Mouse (Mus musculus) kidney, postnatal 4 days (tissue): Measurements from ENCODE around the gene Srd5a1.
A peak's percentile ranks its signal among the peaks of the same experiment; 100 is the strongest.

Experiments used
- DNase-seq, 2 experiments: peaks; one replicate each; pipeline ENCODE4 v3.0.0; 2021; ENCODE audit warnings: mixed read lengths in 2 of 2

Gene Srd5a1

GRCm38 (mm10) chr13:69537366-69537765 lies 73.9 kb downstream of the Srd5a1 start:
- no peak for DNase-seq

- DNase-seq = no peak
These were observed 75.2 kb downstream of the Srd5a1 start for GRCm38 (mm10) chr13:69536021-69536420.

GRCm38 (mm10) chr13:69534654-69535551 lies 76.3 kb downstream of the Srd5a1 start:
- peak; percentile 99 to 100 for DNase-seq

- no peak for DNase-seq
These were observed 76.9 kb downstream of the Srd5a1 start, which contains the start of gene Tent4a for GRCm38 (mm10) chr13:69534334-69534653. Gene Tent4a (minus strand): TSS chr13:69534617.

DNA sequence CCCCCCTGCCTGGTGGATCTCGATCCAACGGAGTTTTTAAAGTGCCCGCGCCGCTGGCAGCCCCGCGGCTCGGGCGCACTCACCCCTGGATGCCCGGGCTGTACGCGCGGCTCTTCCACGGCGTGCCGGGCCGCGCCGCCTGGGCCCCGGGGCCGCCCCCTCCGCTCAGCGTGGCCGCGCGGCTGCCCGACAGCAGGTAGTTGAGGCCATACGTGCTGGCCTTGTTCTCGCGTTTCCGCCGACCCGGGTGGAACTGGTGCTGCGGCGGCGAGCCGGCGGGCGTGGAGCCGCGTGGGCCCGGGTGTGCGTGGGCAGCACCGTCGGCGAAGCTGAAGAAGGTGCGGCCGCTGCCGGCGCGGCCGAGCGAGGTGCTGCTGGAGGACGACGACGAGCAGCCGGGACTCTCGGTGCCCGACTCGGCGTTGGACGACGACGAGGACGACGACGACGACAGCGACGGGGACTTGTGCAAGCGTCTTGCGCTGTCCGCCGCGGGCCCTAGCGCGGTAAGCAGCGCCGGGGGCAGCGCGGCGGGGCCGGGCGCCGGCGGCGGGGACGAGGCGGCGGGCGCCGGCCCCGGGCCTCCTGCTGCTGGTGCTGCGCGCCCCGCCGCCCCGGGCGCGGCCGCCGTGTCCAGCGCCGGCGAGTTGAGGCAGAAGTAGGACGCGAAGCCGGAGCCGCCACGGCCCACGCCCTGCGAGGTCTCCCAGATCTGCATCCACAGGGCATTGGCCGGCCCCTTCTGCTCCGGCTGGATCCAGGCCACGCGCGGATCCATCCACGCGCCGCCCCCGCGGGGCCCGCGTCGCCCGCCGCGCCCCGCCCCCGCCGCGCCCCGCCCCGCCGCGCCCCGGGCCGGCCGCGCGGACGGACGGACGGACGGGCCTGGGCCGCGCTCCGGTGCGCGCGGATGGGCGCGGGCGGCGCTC lies 77.6 kb downstream of the Srd5a1 start, which contains the start of gene Nsun2:
Gene Nsun2, plus strand, starts transcription at position 342 of the 929 bp plus-strand sequence.
- DNase-seq = peak; percentile 65 to 75

DNA sequence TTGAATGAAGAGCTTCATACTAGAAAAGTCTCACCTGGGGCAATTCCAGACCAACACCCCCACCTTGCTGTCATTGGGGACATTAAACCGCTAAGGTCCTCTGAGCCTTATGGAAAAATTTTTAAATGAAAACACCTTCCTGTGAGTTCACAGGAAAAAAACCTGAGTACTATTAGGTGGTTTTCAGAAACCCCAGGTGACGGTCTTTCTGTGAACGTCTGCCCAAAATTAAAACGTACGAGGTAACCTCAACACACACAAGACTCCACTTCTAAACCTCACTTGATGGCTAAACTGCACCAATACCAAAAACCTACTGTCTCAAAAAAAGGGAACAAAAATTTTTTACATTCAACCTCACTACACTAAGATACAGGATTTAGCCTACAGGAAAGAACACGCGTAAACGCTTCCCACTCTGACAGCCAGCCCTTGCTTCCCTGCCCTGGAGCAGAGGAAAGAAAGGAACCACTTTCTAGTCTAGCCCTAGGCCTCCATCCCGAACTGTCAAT lies 78.3 kb downstream of the Srd5a1 start:
- DNase-seq = no peak

- DNase-seq = no peak
These were observed 78.9 kb downstream of the Srd5a1 start for GRCm38 (mm10) chr13:69532101-69532892.

GRCm38 (mm10) chr13:69531431-69531830 lies 79.8 kb downstream of the Srd5a1 start:
- no peak for DNase-seq

- no peak for DNase-seq
These were observed 80.3 kb downstream of the Srd5a1 start for GRCm38 (mm10) chr13:69530951-69531350.

DNA sequence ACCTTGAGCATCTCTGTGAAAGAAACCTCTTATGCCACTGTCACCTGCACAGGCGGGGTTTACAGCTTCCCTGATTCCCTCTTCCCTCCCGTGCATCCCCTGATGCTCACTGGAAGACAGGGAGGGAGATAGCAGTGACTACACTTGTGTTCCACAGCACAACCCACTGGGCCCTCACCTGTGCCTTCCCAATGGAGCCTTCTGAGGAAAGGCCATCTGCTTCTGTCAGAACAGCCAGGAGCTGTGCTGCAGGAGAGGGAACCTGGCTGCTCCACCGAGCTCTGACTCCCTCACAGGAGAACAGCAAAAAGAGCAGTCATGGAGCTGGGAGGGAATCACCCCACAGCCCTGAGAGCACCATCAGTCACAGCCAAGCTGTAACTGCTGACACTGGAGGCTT lies 81.1 kb downstream of the Srd5a1 start:
- DNase-seq = no peak

DNA sequence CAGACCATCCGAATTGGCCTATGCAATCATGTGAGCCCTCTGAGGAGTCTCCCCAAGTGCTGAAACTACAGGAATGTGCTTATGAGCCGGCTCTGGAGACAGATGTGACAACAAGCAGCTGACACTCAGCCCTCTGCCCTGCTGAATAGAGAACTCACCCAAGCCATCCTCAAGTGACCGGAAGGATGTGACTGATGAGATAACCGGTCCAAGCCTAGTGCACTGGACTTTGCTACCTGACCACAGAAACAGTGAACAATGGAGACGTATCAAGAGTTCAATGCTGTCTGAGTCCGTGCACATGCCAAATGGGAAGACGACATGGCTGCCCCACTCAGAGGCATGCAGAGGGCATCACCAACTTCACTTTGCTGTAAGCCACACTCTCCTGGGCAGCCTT lies 82.7 kb downstream of the Srd5a1 start:
- no peak for DNase-seq

DNA sequence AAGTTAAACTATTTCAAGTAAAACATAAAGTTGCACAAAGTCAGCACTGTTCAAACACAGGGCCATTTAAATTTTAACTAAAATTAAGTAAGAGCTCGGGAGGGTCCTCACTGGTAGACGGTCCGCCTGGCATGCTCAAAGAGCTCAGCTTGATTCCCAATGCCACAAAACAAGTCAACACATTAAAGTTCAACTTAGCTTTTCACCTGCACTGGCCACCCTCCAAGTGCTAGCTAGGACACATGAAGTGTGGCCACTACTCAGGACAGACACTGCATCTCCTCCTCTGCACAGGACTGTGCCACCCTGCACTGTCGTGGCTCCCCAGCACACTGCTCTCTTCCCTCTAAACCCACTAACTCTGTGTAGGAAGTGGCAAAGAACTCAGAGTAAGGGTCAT lies 85.4 kb downstream of the Srd5a1 start:
- DNase-seq = no peak

DNA sequence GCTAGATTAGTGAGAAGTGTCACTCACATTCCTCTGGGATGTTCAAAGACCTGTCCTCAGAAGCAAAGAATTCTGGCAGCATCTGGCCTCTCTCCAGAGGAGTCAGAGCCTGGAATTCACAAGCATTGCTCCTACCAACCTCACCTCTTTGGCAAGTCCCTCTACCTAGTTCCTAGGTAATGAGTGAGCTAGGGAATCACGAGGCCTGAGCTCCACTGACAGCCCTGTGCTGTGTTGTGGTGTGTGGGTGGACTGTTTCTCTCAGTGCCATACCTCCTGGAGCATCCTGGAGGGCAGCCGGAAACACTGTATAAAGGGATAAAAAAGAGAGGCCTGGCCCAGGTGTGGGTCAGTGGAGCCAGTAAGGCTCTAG lies 87.1 kb downstream of the Srd5a1 start:
- DNase-seq = no peak
